Mouse (Mus musculus) ES-Bruce4 (cell line): ENCODE data around the gene Gm10570.

Experiments
- CTCF ChIP-seq: IDR thresholded peaks from one replicate; pipeline ENCODE4 v1.8.1; 2011; ENCODE audit warnings: low read depth, low read length
- EP300 ChIP-seq: IDR thresholded peaks from 2 replicates; pipeline ENCODE4 v1.6.1; 2011; ENCODE audit warnings: low read depth, low read length; ENCODE audit not compliant: insufficient read depth

- TF ChIP-seq CTCF = peak; percentile 87
- TF ChIP-seq EP300 = no peak
These were observed 43.6 kb downstream of the Gm10570 start for GRCm38 (mm10) chr4:130264698-130265349.
